Mouse (Mus musculus) megakaryocyte, embryonic 14.5 days (primary cell): ENCODE results near the gene Dennd2a. TPM values are rescaled to one million over a fixed set of nuclear protein-coding genes. Genes with fewer than 3 reads are reported as not detected.

ENCODE experiments used
- H3K27me3 ChIP-seq: replicated peaks from 2 replicates; pipeline ENCODE3; 2012; ENCODE audit warnings: inconsistent platforms
- H3K36me3 ChIP-seq: replicated peaks from 2 replicates; pipeline ENCODE3; 2012; ENCODE audit warnings: low read length, inconsistent platforms, mixed read lengths
- H3K4me1 ChIP-seq: 2 replicates; pipeline ENCODE4 v1.6.1; 2012; ENCODE audit warnings: inconsistent platforms
- H3K4me3 ChIP-seq: replicated peaks from 2 replicates; pipeline ENCODE3; 2012; ENCODE audit warnings: moderate library complexity, mild to moderate bottlenecking, inconsistent platforms
- H3K9me3 ChIP-seq: 2 replicates; pipeline ENCODE4 v1.6.1; 2012; ENCODE audit warnings: inconsistent platforms
- FLI1 ChIP-seq: IDR thresholded peaks from 2 replicates; pipeline ENCODE4 v1.6.1; 2012; ENCODE audit warnings: low read length, inconsistent platforms, mixed read lengths
- GATA1 ChIP-seq: IDR thresholded peaks from 3 replicates; pipeline ENCODE4 v1.6.1; 2012; ENCODE audit warnings: mixed read lengths, low read length, inconsistent platforms, borderline replicate concordance
- polyA plus RNA-seq: library from polyadenylated mRNA; stranded (reverse); fragments of >175 nt; gene quantifications from 2 replicates; pipeline ENCODE4 v1.2.3, GENCODE M21; 2012; ENCODE audit warnings: low replicate concordance; ENCODE audit not compliant: insufficient read depth

Dennd2a gene
- polyA plus RNA-seq, 1 experiment = 0.74 TPM

DNA sequence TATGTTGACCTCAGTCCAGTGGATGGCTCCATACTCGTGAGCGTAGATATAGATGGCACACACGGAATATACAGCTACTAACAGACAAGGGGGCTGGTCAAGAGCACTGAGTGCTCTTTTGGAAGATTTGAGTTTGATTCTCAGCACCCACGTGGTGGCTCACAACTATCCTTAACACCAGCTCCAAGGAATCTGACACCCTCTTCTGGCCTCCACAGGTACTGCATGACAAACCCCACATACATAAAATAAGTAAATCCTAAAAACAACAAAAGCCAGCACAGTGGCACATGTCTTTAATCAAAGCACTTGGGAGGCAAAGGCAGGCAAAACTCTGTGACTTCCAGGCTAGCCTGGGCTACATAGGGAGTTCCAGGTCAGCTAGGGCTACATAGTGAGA is 74.0 kb downstream of the Dennd2a start:
- Histone ChIP-seq H3K4me1 (peaks cover 18% of the 10 kb centered on the region), H3K4me3 (no peak overlapping the region), H3K36me3 (peaks cover 4% of the 10 kb centered on the region), H3K9me3 (peaks cover 10% of the 10 kb centered on the region; the same call in 1 of the 2 replicates), H3K27me3 (peaks cover 21% of the 10 kb centered on the region)
- TF ChIP-seq FLI1 (no peak), GATA1 (no peak)

- peak overlapping the region; percentile 72 for H3K4me3 ChIP-seq
- H3K27me3 ChIP-seq = peaks cover 29% of the 10 kb centered on the region
- H3K36me3 ChIP-seq = peaks cover 6% of the 10 kb centered on the region
- TF ChIP-seq FLI1 (no peak), GATA1 (no peak)
- H3K4me1 ChIP-seq = peaks cover 46% of the 10 kb centered on the region
- H3K9me3 ChIP-seq = peaks cover 8% of the 10 kb centered on the region; the same call in 1 of the 2 replicates
Observed at GRCm38 (mm10) chr6:39478509-39479150, 79.0 kb downstream of the Dennd2a start.

GRCm38 (mm10) chr6:39476617-39477016 is 81.0 kb downstream of the Dennd2a start:
- Histone ChIP-seq H3K4me1 (peaks cover 59% of the 10 kb centered on the region), H3K27me3 (peaks cover 24% of the 10 kb centered on the region), H3K4me3 (peak overlapping the region; percentile 50), H3K36me3 (peaks cover 2% of the 10 kb centered on the region), H3K9me3 (no peaks in the 10 kb centered on the region)
- TF ChIP-seq FLI1 (no peak), GATA1 (no peak)

DNA sequence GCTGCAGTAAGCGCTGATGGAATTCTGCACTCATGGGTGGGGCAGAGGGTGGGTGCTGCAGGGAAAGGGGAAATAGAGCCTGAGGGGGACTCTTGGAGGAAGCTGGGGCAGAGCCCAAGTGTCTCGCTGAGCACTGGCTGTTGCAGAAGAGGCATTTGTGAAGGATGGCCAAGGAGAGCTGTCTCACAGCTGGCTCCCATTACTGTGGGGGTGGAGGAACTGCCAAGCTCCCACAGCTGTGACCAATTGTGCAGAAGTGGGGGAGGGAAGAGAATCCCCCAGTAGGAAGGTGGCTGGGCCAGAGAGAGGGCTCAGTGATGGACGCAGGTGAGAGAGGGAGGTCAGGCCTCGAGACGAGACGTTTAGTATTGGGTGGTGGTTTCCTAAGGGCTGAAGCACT is 83.2 kb downstream of the Dennd2a start:
- peaks cover 3% of the 10 kb centered on the region for H3K36me3 ChIP-seq
- H3K27me3 ChIP-seq = peaks cover 28% of the 10 kb centered on the region
- TF ChIP-seq GATA1 (no peak), FLI1 (no peak)
- H3K4me1 ChIP-seq = peaks cover 65% of the 10 kb centered on the region
- no peaks in the 10 kb centered on the region for H3K9me3 ChIP-seq
- H3K4me3 ChIP-seq = no peak overlapping the region

DNA sequence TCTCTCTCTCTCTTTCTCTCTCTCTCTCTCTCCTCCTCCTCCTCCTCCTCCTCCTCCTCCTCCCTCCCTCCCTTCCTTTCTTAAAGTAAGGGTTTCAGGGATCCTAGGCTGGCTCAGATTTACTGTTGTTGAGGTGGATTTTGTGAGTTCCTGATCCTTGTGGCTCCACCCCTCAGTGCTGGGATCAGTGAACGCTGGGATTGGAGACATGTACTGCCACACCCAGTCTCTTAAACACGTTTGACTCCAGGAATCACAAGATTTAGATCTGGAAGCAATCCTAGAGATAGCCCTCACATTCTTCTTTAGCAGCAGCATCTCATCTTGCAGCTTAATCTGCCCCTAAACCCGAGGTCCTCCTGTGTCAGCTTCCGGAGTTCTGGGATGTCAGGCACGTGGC is 84.8 kb downstream of the Dennd2a start:
- H3K4me3 ChIP-seq = no peak overlapping the region
- peaks cover 59% of the 10 kb centered on the region for H3K4me1 ChIP-seq
- TF ChIP-seq GATA1 (no peak), FLI1 (no peak)
- no peaks in the 10 kb centered on the region for H3K9me3 ChIP-seq
- peaks cover 5% of the 10 kb centered on the region for H3K36me3 ChIP-seq
- H3K27me3 ChIP-seq = peaks cover 33% of the 10 kb centered on the region

DNA sequence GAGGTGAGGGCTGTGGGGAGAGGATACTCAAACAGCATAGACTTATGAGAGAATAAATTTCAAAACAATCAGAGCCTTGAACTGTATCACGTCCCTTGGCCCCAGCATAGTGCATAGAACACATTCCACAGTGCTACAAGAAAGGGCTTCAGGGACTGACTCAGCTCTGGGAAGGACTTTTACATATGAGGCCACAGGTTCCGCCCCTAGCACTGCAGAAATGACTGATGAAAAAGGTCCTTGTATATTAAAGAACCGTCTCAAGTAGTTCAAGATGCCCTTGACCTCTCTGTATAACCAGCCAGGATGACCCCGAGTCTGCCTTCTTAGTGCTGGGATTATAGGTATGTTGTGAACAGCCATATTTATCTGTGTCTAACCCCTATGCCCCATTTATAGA is 85.4 kb downstream of the Dennd2a start:
- peaks cover 53% of the 10 kb centered on the region for H3K4me1 ChIP-seq
- peaks cover 5% of the 10 kb centered on the region for H3K36me3 ChIP-seq
- no peak overlapping the region for H3K4me3 ChIP-seq
- TF ChIP-seq GATA1 = no peak
- no peaks in the 10 kb centered on the region for H3K9me3 ChIP-seq
- H3K27me3 ChIP-seq = peaks cover 33% of the 10 kb centered on the region

DNA sequence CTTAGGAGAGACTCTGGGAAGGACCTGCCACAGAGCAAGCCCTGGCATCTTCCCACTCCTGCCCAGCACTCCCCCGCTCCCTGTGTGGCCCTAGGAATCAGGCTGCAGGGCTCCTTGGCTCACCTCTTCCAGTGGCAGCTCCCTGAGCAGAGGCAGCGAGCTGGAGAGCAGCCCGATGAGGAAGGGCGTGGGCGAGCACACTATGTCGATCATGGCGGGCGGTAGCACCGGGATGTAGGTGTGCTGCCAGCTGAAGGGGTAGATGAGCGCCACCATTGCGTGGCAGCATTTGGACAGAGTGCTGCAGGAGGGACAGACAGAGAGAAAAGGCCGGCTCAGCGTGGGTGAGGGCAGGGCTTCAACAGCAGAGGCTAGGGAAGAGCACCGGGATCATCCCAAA is 87.6 kb downstream of the Dennd2a start:
- H3K36me3 ChIP-seq = peaks cover 5% of the 10 kb centered on the region

GRCm38 (mm10) chr6:39469427-39469826 is 88.2 kb downstream of the Dennd2a start:
- TF ChIP-seq FLI1 = no peak
- no peak for TF ChIP-seq GATA1

More for the DNA sequence above, 87.6 kb downstream of the Dennd2a start:
- Histone ChIP-seq H3K4me1 (peaks cover 45% of the 10 kb centered on the region), H3K9me3 (no peaks in the 10 kb centered on the region), H3K27me3 (peaks cover 34% of the 10 kb centered on the region), H3K4me3 (peak overlapping the region; percentile 68)
- no peak for TF ChIP-seq FLI1
- no peak for TF ChIP-seq GATA1

DNA sequence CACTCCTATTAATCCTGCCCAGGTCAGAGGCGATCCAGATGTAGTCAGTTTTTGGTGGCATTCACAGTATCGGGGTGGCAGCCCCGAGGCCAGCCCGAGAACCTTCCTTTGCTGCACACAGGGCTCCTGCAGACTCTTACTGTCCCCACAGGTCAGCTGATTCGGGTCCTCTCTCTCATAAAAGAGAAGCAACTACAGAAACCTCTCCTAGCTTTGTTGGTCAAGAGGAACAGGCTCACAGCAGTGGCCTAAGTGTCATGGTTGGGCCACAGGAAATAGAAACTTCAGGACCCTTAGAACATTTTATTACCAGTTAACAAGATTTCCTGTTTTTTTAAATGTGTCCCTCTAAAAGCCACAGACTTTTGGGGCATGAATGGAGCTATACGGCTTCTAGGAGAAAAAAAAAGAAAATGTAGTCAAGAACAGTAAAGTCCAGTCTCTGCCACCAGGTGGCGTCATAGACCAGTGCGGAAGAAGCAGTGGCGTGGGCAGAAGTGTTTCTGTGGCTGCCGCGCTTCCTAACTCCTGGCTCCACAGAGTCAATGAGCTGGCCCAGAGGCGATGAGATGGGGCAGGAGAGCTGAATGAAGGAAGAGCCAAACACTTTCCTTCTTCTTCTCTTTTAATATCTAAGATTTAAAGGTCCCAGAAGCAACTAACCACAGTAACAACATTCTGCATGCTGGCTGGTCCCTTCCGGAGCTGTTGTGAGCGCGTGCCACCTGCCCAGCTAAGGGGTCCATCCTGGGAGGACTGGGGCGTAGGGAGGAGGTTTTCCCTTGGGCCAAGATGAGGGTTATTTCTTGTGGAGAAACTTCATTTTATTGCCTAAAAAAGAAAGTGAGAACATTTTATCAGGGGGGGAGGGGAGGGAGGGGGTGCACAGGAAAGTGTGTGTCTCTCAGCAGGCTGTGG is 94.8 kb downstream of the Dennd2a start:
- H3K4me3 ChIP-seq = peak overlapping the region; percentile 87
- H3K9me3 ChIP-seq = peaks cover 4% of the 10 kb centered on the region
- peaks cover 22% of the 10 kb centered on the region for H3K27me3 ChIP-seq
- peaks cover 11% of the 10 kb centered on the region for H3K4me1 ChIP-seq
- no peak for TF ChIP-seq FLI1
- TF ChIP-seq GATA1 = no peak
- no peaks in the 10 kb centered on the region for H3K36me3 ChIP-seq

More at GRCm38 (mm10) chr6:39469427-39469826, 88.2 kb downstream of the Dennd2a start:
- H3K4me3 ChIP-seq = no peak overlapping the region
- H3K27me3 ChIP-seq = peaks cover 34% of the 10 kb centered on the region
- peaks cover 5% of the 10 kb centered on the region for H3K36me3 ChIP-seq
- H3K4me1 ChIP-seq = peaks cover 40% of the 10 kb centered on the region
- H3K9me3 ChIP-seq = no peaks in the 10 kb centered on the region

- no peak for TF ChIP-seq FLI1
- TF ChIP-seq GATA1 = no peak
- Histone ChIP-seq H3K4me1 (peaks cover 18% of the 10 kb centered on the region), H3K36me3 (no peaks in the 10 kb centered on the region), H3K9me3 (peaks cover 4% of the 10 kb centered on the region), H3K4me3 (no peak overlapping the region), H3K27me3 (peaks cover 23% of the 10 kb centered on the region)
Observed at GRCm38 (mm10) chr6:39460040-39460439, 97.6 kb downstream of the Dennd2a start.
